Mouse (Mus musculus) myocyte (in vitro differentiated cells): ENCODE data around the gene Olfr1138.

Experiments
- E2F4 ChIP-seq: IDR thresholded peaks from one replicate; pipeline ENCODE4 v1.6.1; 2011; ENCODE audit warnings: mild to moderate bottlenecking, control low read depth, moderate library complexity; ENCODE audit not compliant: insufficient read depth
- MAX ChIP-seq: IDR thresholded peaks from one replicate; pipeline ENCODE4 v1.6.1; 2011; ENCODE audit warnings: low read depth, mild to moderate bottlenecking, control low read depth
- POLR2A ChIP-seq: IDR thresholded peaks from one replicate; pipeline ENCODE4 v1.6.1; 2011; ENCODE audit warnings: low read depth, mild to moderate bottlenecking, control low read depth, moderate library complexity; ENCODE audit not compliant: insufficient read length
- POLR2AphosphoS2 ChIP-seq: IDR thresholded peaks from one replicate; pipeline ENCODE4 v1.6.1; 2011; ENCODE audit warnings: low read depth, control low read depth; ENCODE audit not compliant: insufficient read length
- TCF12 ChIP-seq: IDR thresholded peaks from one replicate; pipeline ENCODE4 v1.6.1; 2011; ENCODE audit warnings: mild to moderate bottlenecking, control low read depth; ENCODE audit not compliant: poor library complexity, insufficient read depth, severe bottlenecking
- TCF3 ChIP-seq: IDR thresholded peaks from one replicate; pipeline ENCODE4 v1.6.1; 2011; ENCODE audit warnings: low read depth, control low read depth; ENCODE audit not compliant: insufficient read length
- USF1 ChIP-seq: IDR thresholded peaks from one replicate; pipeline ENCODE4 v1.6.1; 2011; ENCODE audit warnings: low read depth, mild to moderate bottlenecking, control low read depth, moderate library complexity

DNA sequence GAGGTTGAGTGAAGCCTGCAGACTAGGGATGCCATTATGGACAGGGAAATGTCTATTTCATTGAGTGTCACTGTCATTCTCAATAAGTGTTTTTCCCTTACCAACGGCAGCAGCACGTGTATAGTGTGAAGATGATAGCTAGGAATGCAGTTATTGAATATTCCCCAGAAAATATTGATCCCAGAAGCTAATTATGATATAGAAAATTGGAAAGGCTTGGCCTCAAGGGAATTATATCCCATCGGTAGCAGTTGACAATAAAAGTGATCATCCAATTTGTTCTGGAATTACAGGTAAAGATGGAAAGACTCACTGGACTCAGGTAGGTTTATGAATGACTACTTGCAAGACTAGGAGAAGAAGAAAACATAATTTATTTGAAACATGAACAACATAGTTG lies 3.7 kb upstream of the Olfr1138 start, which contains the start of gene Olfr1140:
- no peak for TF ChIP-seq POLR2A
- TF ChIP-seq MAX = no peak
- TF ChIP-seq POLR2AphosphoS2 = no peak
- TF ChIP-seq TCF3 = no peak
- no peak for TF ChIP-seq USF1
- no peak for TF ChIP-seq E2F4
- TF ChIP-seq TCF12 = no peak
